Mouse (Mus musculus) stomach, adult 2 months (tissue): ENCODE data around the gene Ndufs4. TPM values are rescaled to one million over a fixed set of nuclear protein-coding genes. Genes with fewer than 3 reads are reported as not detected.

Experiments used
- polyA plus RNA-seq: library from polyadenylated mRNA; depleted of rRNA; stranded (reverse); fragments of >200 nt; gene quantifications from 2 replicates; pipeline ENCODE4 v1.2.3, GENCODE M21; 2012; rRNA removed

Gene Ndufs4
- 10.3 and 24.5 TPM in 2 replicates for polyA plus RNA-seq

DNA sequence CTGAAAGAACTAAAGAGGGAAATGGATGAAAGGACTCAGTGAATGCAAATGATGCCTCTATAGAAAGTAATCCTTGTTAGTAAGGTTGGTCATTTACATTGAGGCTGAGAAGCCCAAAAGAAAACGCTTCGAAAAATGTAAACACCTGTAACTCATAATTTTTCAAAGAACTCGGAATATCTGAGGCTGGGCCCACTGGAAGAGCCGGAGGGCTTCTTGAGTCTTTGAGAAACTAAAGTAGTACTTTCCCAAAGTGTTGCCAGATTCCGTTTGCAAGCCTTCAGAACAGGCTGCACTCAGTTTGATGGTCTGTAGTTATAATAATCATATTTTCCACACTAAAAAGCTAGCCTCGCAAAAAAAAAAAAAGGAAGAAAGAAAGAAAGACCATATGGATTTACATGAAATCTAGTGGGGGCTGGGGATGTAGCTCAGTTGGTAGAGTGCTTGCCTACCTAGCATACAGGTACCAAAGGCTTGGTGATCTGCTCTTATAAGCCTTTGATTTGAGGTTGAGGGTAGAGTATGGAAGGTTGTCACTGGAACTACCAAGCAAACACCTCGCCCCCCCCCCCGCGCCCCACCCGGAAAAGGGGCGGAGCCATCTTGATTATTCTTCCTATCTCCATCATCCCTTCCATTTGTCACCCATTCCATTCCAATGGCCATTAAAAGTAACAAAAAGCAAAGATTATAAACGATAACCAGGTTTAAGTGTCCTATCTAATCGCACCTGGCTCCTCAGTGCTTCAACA, at the start of gene Ndufs4:
Gene Ndufs4, minus strand, starts transcription at position 48 of the 755 bp plus-strand sequence.

Other genes starting within 250 kb of the Ndufs4 start
- gene Fst, start 70.7 kb upstream of the Ndufs4 start, polyA plus RNA-seq, result 0.76 and 1.1 TPM in 2 replicates